Mouse (Mus musculus): ENCODE measurements around the gene Cry1. TPM values are rescaled to one million over a fixed set of nuclear protein-coding genes. Genes with fewer than 3 reads are reported as not detected.

Gene Cry1
- polyA plus RNA-seq, 1 experiment from 2014 or later = 61.9 TPM

DNA sequence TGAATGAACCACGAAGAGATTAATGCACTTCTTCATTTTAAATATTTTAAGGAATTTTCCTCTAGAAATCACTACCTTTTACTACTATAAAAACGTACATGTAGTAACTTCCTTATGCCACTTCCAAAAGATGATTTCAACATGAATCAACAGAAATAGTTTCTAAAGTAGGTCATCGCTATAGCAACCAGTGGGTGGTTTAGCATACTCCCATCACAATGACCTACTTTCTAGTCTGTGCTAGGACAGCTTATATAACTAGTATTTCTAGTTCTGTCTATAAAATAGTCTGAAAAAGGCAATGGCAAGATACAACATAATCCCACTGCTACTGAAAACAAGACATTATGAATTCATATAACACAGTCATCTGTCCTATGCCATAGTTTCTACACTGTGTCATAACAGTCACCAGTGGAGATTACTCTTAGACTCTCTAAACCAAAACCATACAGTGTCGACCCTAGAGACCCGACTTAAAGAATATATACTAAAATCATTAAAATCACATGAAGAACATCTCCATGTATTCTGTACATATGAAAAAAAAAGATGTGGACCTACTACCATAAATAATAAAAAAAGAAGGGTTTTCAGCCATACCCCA lies 23.0 kb downstream of the Cry1 start:
- DNase-seq (ENCODE audit: low spot score) = peak; percentile 88

DNA sequence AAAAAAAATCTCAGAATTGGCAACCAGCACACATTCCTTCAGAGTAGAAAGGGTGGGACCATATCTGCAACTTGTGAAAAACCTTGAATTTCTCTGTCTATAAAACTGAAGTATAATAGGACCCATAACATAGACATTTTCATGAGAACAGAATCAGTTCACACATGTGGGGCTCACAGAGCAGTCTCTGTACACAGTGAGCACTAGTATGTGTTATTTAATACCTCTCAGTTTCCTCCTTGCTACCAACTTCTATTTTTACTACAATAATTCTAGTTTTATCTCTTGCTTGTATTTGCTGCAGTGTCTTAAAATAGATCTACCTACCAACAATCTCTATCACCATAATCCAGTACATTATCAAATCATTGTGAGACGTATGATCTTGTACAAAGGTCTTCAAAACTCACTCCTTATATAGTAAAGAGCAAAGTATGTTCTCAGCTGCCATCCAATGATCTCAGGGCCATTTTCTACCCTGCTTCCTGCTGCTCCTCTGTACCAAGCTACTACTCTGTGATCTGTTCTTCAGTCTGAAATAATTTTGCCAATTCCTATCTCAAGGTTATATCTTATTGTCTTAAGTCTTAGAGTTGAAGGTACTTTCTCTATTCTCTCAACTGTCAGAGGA lies 24.8 kb downstream of the Cry1 start:
- DNase-seq (ENCODE audit: low spot score) = no peak

DNA sequence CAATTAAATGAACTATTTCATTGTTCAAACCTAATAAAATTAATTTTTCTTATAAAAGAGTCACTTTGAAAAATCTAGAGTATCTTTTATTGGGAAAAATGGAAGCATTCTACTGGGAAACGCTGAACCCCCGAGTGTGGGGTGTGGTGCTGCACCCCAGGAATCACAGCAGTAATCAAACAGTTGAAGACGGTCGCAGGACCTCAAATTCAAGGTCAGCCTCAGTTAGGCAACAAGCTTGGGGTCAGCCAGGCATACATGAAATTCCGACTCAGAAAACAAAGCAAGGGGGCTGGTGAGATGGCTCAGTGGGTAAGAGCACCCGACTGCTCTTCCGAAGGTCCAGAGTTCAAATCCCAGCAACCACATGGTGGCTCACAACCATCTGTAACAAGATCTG lies 27.4 kb downstream of the Cry1 start:
- no peak for DNase-seq (ENCODE audit: low spot score)

DNA sequence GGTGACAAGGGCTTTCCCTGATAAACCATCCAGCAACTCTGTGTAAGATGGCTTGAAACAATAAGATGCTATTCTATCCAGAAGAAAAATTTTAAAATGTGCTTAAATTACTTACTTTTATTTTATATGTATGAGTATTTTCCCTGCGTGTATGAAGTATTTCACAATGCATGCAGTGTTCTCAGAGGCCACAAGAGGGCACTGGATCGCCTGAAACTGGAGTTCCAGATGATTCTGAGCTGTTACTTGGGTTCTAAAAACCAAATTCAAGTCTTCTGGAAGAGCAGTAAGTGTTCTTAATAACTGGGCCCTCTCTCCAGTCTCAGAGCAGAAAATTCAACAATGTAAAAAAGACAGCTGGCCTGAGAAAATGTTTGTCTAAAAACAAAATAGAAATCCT lies 30.7 kb downstream of the Cry1 start:
- peak; percentile 77 for DNase-seq (ENCODE audit: low spot score)

DNA sequence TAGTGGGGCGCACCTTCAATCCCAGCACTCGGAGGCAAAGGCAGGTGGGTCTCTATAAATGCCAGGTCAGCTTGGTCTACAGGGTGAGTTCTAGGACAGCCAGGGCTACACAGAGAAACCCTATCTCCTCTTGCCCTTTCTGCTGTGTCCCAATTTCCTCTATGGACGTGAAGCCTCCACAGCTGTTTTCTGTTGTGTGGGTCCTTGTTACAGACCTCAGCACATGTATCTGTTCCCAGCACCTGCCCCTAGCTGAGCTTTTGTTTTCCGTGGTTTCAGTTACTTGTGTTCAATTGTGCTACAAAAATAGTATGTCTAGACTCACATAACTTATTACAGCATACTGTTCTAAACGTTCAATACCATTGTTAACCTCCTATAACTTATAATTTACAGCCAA lies 35.6 kb downstream of the Cry1 start:
- no peak for DNase-seq (ENCODE audit: low spot score)

DNA sequence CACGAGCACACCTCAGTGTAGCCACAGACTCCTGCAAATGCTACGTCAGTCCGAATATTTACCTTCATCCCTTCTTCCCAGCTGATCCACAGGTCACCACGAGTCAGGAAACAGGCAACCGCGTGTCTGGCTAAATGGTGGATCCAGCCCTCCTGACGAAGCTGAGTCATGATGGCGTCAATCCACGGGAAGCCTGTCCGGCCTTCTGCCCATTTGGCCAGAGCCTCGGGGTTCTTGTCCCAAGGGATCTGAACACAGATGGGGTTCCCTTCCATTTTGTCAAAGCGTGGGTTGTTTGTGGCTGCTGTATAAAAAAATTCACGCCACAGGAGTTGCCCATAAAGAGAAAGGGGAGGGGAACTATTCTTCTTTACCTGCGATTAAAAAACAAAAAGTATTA lies 38.6 kb downstream of the Cry1 start:
- no peak for DNase-seq (ENCODE audit: low spot score)

DNA sequence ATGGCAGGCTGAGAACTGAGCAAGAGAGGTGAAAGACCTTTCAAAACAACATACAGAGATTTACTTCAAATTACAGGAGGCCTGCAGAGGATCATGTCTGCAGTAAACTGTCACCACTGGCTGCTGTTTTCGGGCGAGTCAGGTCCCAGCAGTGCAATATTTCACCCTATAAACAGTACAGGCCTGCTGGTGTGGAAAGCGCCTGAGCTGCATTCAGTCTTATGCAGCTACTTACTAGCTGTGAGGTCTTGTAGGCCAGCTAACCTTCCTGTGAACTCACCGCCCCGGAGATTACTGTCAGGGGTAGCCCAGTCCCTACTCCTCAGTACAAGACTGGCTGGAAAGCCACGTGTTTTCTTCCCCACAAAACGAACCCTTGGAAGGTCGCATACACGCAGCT lies 43.4 kb downstream of the Cry1 start:
- DNase-seq (ENCODE audit: low spot score) = no peak

DNA sequence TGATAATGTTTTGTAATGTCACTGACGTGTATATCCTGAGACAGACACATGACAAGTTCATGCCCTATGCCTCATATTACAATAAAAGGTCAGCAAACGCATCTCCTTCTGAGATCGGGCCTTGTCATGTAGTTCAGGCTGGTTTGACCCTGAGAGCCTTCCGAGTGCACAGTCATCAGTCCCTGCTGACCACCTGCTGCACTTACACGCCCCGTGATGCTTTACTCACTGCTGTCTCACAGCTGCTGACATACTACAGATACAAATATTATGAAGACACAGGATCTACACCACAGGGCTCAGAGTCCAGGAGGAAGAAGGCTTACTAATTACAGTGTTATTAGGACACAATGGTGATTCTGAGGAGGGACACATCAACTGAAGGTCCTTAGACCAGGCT lies 48.3 kb downstream of the Cry1 start:
- DNase-seq (ENCODE audit: low spot score) = no peak

DNA sequence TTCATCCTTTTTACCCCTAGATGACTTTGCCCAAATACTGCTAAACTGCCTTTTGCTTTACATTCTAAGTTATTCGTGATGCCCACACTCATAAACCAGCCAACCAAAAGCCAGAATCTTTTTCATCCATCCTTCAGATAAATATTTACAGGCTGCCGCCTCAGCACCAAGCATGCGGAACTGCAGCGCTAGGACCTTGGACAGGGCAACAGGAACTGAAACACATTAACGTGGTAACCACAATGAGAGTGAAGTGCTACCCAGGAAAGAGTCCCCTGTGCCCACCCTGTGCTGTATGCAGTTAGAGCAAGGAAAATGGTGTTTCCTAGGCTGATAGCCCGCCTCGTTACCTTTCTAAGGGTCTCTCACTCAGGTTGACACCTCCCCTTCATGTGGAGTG lies 56.4 kb downstream of the Cry1 start:
- peak; percentile 23 for DNase-seq (ENCODE audit: low spot score)

DNA sequence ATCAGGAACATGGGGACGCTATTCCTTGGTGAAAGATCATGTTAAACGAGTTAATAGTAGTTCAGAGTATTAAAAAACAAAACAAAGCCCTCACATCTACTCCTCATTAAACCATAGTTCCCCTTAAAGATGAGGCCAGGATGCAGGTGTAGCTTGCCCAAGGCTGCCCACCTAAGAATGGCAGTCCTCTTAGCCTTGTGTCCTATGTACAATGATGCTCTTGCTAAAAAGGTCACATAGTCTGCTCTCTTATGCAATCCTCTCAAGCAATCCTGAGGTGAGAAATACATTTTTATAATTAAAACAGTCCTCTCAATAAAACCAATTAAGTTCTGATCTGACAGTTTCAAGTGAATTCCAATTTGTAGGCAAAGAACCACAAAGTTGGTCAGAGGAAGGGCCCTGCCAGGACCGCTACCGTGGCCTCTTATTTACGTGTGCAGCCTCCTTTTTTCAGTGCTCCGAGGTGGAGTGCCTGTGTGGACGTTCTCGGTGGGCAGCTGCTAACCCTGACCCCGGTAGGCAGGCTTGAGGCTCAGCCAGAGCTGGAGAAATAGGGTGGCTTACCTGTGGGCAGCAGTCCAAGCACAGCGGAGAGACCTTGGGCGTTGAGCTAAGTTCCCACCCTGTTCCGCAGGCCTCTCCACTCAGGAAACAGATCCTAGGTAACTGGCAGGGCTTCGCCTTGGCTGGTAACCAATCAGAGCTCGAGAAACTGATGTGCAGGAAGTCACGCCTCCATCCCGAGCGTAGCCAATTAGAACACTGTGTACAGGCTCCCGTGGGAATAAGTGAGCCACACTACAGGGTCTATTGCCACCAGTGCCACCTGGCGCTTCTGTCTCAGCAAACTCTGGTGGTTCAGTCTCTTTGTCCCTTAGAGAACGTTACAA lies 57.2 kb downstream of the Cry1 start, which contains the start of gene Mterf2:
TSS of gene Mterf2 (minus strand) at position 633 of the 893 bp plus-strand sequence.
- DNase-seq (ENCODE audit: low spot score) = peak; percentile 97

DNA sequence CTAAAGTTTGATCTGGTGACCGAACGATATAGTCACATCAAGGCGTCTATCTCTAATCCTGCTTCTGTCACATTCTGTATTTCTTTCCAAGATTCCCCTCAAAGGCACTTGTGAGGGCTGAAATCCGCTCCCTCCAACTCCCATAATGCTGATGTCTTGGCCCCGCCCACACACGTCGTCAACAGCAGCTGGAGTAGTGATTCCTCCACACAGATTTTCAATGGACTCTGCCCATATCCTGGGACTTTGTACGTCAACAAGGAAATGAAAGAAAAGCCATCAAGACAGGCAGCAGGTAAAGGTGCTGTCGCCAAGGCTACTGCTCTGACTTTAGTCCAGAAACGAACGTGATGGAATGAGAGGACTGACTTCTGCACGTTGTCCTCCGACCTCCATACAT lies 59.7 kb downstream of the Cry1 start:
- DNase-seq (ENCODE audit: low spot score) = no peak

DNA sequence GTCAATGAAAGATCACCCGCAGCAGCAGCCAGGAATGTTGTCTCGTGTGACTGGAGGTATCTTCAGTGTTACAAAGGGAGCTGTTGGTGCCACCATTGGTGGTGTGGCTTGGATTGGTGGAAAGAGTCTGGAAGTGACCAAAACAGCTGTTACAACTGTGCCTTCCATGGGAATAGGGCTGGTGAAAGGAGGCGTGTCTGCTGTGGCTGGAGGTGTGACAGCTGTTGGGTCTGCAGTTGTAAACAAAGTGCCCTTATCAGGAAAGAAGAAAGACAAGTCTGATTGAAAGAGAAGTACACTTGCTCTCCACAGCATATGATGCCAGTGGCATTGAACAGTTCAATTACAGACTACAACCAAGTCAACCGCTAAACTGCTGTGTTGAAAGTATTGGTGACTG lies 70.5 kb downstream of the Cry1 start:
- DNase-seq (ENCODE audit: low spot score) = no peak

DNA sequence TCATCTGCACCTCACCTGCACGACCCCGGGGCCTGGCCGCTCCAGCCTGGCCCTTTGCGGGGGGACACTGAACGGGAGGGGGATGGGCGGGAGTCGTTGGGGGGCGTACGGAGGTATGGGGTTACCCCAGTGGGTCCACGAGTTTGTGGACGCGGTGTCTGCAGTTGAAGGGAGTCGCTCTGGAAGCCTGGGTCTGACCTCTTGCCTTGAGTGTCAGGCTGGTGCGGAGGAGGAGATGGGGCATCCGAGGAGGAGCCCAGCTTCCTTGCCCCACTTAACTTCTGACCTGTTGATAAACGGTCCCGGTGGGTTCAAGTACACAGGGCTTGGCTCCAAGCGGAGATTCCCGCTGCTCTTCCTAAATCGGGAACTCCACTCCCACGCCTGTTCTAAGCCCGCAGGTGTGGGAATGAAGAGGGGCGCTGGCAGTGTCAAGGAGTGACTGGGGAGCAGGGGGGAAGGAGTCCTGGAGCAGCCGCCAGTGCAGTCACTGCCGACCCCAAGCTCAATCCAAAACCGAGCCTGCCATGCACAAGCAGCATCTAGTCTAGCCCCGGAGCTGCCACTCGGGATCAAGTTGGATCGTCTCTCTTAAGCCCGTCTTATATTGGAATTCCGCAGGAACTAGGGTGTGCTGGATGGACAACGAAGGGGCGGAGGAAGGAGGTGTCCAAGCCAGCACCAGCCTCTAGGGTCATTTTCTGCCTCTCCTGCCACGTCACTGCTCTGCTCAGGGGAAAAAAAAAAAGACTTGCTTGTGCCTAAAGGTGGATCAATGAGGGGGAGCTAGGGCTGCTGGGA lies 81.6 kb downstream of the Cry1 start:
- DNase-seq (ENCODE audit: low spot score) = peak; percentile 33

DNA sequence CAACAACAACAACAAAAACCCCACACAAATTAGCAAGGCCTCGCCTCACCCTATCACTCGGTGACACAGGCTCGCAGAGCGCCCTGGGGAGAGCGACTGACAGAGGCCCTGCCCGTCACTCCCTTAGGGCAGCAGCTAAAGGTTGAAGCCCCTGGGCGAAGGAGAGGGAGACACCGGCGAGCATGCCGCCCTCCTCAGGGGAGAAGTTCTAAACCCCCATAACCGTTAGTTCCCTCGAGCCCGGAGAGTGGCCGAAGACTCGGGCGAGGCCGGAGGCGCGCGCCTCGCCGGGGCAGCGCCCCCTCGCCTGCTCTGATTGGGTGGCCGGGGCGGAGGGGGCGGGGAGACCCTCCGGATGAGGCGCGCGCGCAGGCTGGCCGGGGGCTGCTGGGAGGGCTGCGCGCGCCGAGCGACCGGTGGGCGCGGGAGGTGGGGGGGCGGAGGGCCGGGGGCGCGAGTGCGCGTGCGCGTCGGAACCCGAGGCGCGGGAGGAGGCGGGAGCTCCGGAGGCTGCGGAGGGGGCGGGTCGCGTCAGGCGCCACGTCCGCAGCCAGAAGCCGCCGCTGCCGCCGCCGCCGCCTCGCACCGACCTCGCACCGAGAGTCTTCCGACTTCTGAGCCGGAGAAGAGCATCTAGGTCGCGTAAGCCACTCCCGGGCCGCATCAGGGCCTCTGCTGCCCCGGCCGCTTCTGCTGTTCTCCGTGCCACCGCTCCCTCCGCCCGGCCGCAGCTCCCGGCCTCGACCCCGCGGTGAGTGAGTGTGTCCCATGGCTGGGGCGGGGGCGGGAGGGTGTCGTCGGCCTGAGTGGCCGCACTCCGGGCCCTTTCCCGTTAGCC lies 82.4 kb downstream of the Cry1 start, which contains the start of the genes Fhl4 and Tmem263:
TSS of gene Fhl4 (minus strand) at position 249 of the 838 bp plus-strand sequence.
TSS of gene Tmem263 (plus strand) at position 381 of the 838 bp plus-strand sequence.
- DNase-seq (ENCODE audit: low spot score) = peak; percentile 95

DNA sequence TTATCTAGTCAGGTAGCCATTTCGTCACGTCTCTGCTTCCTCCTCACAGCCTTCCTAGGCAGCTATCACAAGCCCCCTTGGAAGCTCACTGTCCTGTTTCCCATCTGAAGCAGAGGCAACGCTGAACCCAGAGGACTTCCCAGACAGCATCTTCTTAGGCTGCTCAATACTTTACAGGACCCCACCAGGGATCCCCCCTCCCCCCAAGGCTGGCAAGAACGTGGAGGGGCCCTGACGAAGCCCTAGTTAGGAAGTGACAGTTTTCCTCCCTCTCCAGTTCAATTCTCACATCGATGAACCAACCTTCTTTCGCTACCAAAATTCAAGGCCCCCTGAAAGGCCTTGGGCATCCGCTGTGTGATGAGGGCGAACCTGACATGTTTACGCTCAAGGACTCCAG lies 83.0 kb downstream of the Cry1 start:
- no peak for DNase-seq (ENCODE audit: low spot score)

Other genes starting within 250 kb of the Cry1 start
- gene Fhl4, start 82.6 kb downstream of the Cry1 start, polyA plus RNA-seq (2015; fragmentation: Nextera tagmentation; extraction: Ambion mirVana) = 1.8 and 1.9 TPM in 2 replicates
- gene Tmem263, start 82.4 kb downstream of the Cry1 start, polyA plus RNA-seq (2015; fragmentation: Nextera tagmentation; extraction: Ambion mirVana) = 42.9 and 45.6 TPM in 2 replicates
- gene Mterf2, start 57.0 kb downstream of the Cry1 start, polyA plus RNA-seq (2015; fragmentation: Nextera tagmentation; extraction: Ambion mirVana) = 30.2 and 30.4 TPM in 2 replicates
- 9.8 and 10.9 TPM in 2 replicates for gene Btbd11, start 201.8 kb upstream of the Cry1 start, polyA plus RNA-seq (2015; fragmentation: Nextera tagmentation; extraction: Ambion mirVana)